Mouse (Mus musculus) cortical plate, adult 2 months (tissue): ENCODE measurements around the gene Cspg4. TPM values are rescaled to one million over a fixed set of nuclear protein-coding genes. Genes with fewer than 3 reads are reported as not detected.
A peak's percentile ranks its signal among the peaks of the same experiment; 100 is the strongest.

Source experiments
- H3K27ac ChIP-seq: fragments of 200-500 bp; 2 replicates; pipeline ENCODE4 v1.5.1; 2012; ENCODE audit warnings: low read length, control low read depth, inconsistent platforms; ENCODE audit not compliant: insufficient read depth
- H3K4me1 ChIP-seq: fragments of 200-500 bp; 2 replicates; pipeline ENCODE4 v1.6.1; 2011; ENCODE audit warnings: low read length; ENCODE audit not compliant: control insufficient read depth, insufficient read depth
- H3K4me3 ChIP-seq: fragments of 200-500 bp; 2 replicates; pipeline ENCODE4 v1.5.1; 2011; ENCODE audit warnings: mild to moderate bottlenecking, low read length, control low read depth; ENCODE audit not compliant: insufficient read depth
- CTCF ChIP-seq: fragments of 200-500 bp; IDR thresholded peaks from 2 replicates; pipeline ENCODE4 v1.5.1; 2011; ENCODE audit warnings: mild to moderate bottlenecking, control low read depth, low read length; ENCODE audit not compliant: insufficient read depth; ENCODE audit errors: extremely low read depth
- POLR2A ChIP-seq: fragments of 200-500 bp; IDR thresholded peaks from 2 replicates; pipeline ENCODE4 v1.6.1; 2011; ENCODE audit warnings: mild to moderate bottlenecking, low read length, control low read depth; ENCODE audit not compliant: insufficient read depth; ENCODE audit errors: extremely low read depth
- polyA plus RNA-seq: library from polyadenylated mRNA; depleted of rRNA; stranded (reverse); fragments of >200 nt; gene quantifications from 2 replicates; pipeline ENCODE4 v1.2.3, GENCODE M21; 2012

The Cspg4 gene
- polyA plus RNA-seq, 1 experiment, result 12.5 TPM

DNA sequence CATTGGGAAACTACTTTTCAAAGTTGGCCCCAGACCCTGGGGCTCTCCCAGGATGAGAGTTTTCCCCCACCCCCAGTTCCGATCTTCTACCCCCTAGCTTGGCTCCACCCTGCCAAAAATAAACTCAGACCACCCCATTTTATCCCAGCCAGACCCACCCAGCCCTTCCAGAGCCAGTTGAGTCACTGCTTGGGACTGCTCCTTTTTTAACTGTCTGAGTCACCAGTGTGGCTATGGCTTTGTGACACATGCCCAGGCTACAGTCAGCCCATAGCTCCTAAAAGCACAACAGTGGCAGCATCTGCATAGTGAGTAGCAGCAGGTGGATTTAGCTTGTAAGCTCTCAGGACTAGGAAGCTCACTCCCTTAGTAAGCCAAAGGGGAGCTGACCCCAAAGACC is 8.3 kb downstream of the Cspg4 start:
- Histone ChIP-seq H3K4me3 (no peak overlapping the region), H3K4me1 (peaks cover 8% of the 10 kb centered on the region; the same call in 1 of the 2 replicates), H3K27ac (no peak overlapping the region)
- TF ChIP-seq CTCF, result no peak
- TF ChIP-seq POLR2A, result no peak

GRCm38 (mm10) chr9:56876784-56877183 is 12.0 kb downstream of the Cspg4 start:
- TF ChIP-seq CTCF (no peak), POLR2A (no peak)
- Histone ChIP-seq H3K4me1 (0 out of 2 replicates have a peak, but pooled peaks cover 4% of the 10 kb centered on the region), H3K4me3 (no peak overlapping the region), H3K27ac (no peak overlapping the region)

- TF ChIP-seq POLR2A (no peak), CTCF (no peak)
- Histone ChIP-seq H3K4me3 (no peak overlapping the region), H3K27ac (no peak overlapping the region), H3K4me1 (0 out of 2 replicates have a peak, but pooled peaks cover 4% of the 10 kb centered on the region)
These were observed 12.5 kb downstream of the Cspg4 start for GRCm38 (mm10) chr9:56877284-56877683.

- Histone ChIP-seq H3K4me1 (peaks cover 6% of the 10 kb centered on the region), H3K27ac (0 out of 2 replicates have a peak overlapping the region, but pooled peaks have one; percentile 39), H3K4me3 (no peak overlapping the region)
- no peak for TF ChIP-seq POLR2A
- no peak for TF ChIP-seq CTCF
These were observed 16.0 kb downstream of the Cspg4 start for GRCm38 (mm10) chr9:56880790-56881189.

GRCm38 (mm10) chr9:56881539-56882082 is 16.8 kb downstream of the Cspg4 start:
- TF ChIP-seq CTCF (no peak), POLR2A (no peak)
- no peak overlapping the region for H3K4me3 ChIP-seq
- peak overlapping the region; percentile 39; the same call in 1 of the 2 replicates for H3K27ac ChIP-seq
- H3K4me1 ChIP-seq, result peaks cover 6% of the 10 kb centered on the region

GRCm38 (mm10) chr9:56882283-56882682 is 17.4 kb downstream of the Cspg4 start:
- Histone ChIP-seq H3K4me1 (peaks cover 6% of the 10 kb centered on the region), H3K4me3 (no peak overlapping the region), H3K27ac (peak overlapping the region; percentile 17; the same call in 1 of the 2 replicates)
- TF ChIP-seq POLR2A, result no peak
- TF ChIP-seq CTCF, result no peak

- TF ChIP-seq POLR2A (no peak), CTCF (no peak)
- no peak overlapping the region for H3K27ac ChIP-seq
- H3K4me3 ChIP-seq, result no peak overlapping the region
- peaks cover 6% of the 10 kb centered on the region for H3K4me1 ChIP-seq
These were observed 18.0 kb downstream of the Cspg4 start for GRCm38 (mm10) chr9:56882818-56883217.

GRCm38 (mm10) chr9:56883470-56883869 is 18.6 kb downstream of the Cspg4 start:
- Histone ChIP-seq H3K4me3 (no peak overlapping the region), H3K27ac (no peak overlapping the region), H3K4me1 (peaks cover 5% of the 10 kb centered on the region)
- no peak for TF ChIP-seq POLR2A
- TF ChIP-seq CTCF, result no peak

DNA sequence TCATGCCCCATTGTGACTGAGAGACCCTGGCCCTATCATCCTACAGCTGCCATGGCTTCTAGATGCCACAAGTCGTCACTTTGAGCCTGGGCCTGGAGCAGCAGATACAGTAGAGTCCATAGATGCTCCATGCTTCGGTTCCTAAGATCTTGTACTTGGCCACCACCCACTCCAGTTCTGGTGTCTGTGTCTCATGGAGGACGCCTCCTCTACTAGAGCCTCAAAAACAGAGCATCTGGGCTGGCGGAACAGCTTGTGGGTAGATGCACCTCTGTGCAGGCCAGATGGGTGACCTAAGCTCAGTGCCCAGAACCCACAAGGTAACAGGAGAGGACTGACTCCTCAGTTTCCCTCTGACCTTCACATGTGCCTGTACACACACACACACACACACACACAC is 19.5 kb downstream of the Cspg4 start:
- H3K4me1 ChIP-seq, result peaks cover 5% of the 10 kb centered on the region
- no peak overlapping the region for H3K4me3 ChIP-seq
- H3K27ac ChIP-seq, result no peak overlapping the region
- TF ChIP-seq CTCF (no peak), POLR2A (no peak)

- H3K4me1 ChIP-seq, result peaks cover 5% of the 10 kb centered on the region
- no peak for TF ChIP-seq POLR2A
- 0 out of 2 replicates have a peak, but pooled peaks have one; percentile 12 for TF ChIP-seq CTCF
- no peak overlapping the region for H3K27ac ChIP-seq
- no peak overlapping the region for H3K4me3 ChIP-seq
These were observed 21.3 kb downstream of the Cspg4 start for GRCm38 (mm10) chr9:56886113-56886512.
